Mouse (Mus musculus) heart, embryonic 10.5 days (tissue): ENCODE results near the gene Pik3ip1. TPM values are rescaled to one million over a fixed set of nuclear protein-coding genes. Genes with fewer than 3 reads are reported as not detected.
A peak's percentile ranks its signal among the peaks of the same experiment; 100 is the strongest.

ENCODE experiments used
- DNase-seq: peaks from one replicate; pipeline ENCODE4 v3.0.0-alpha.2; 2017; ENCODE audit warnings: low spot score
- H3K27ac ChIP-seq: fragments of 300-500 bp; sonication (generic); 2 replicates; pipeline ENCODE4 v1.5.1; 2016; ENCODE audit warnings: mild to moderate bottlenecking
- H3K27me3 ChIP-seq: fragments of 300-500 bp; sonication (generic); 2 replicates; pipeline ENCODE4 v1.6.1; 2016; ENCODE audit warnings: mild to moderate bottlenecking; ENCODE audit not compliant: poor library complexity, insufficient read depth, severe bottlenecking
- H3K36me3 ChIP-seq: fragments of 300-500 bp; sonication (generic); 2 replicates; pipeline ENCODE4 v1.6.1; 2016; ENCODE audit warnings: mild to moderate bottlenecking, moderate library complexity
- H3K4me1 ChIP-seq: fragments of 300-500 bp; sonication (generic); 2 replicates; pipeline ENCODE4 v1.6.1; 2016; ENCODE audit warnings: mild to moderate bottlenecking
- H3K4me3 ChIP-seq: fragments of 300-500 bp; sonication (generic); 2 replicates; pipeline ENCODE4 v1.5.1; 2016; ENCODE audit warnings: mild to moderate bottlenecking, moderate library complexity
- H3K9me3 ChIP-seq: fragments of 300-500 bp; sonication (generic); 2 replicates; pipeline ENCODE4 v1.6.1; 2016; ENCODE audit warnings: mild to moderate bottlenecking, moderate library complexity
- whole genome bisulfite sequencing: fragments of 180-500 bp; shearing (Covaris S2); methylation state at CpG from one replicate; pipeline ENCODE4 v1.1.7; 2016; 5-methylcytosine and 5-hydroxymethylcytosine counted together
- polyA plus RNA-seq: library from polyadenylated mRNA; unstranded; fragments of >200 nt; fragmentation: Nextera tagmentation; extraction: Ambion mirVana; gene quantifications from 2 replicates; pipeline ENCODE4 v1.2.1, GENCODE M21; 2016

The Pik3ip1 gene
- polyA plus RNA-seq, 1 experiment from 2014 or later, result 7.9 TPM

GRCm38 (mm10) chr11:3334141-3334710 is 4.0 kb downstream of the Pik3ip1 start:
- no peak overlapping the region for H3K4me3 ChIP-seq
- H3K9me3 ChIP-seq, result no peaks in the 10 kb centered on the region
- H3K4me1 ChIP-seq, result peaks cover 68% of the 10 kb centered on the region
- H3K27me3 ChIP-seq, result no peaks in the 10 kb centered on the region
- peaks cover 3% of the 10 kb centered on the region; the same call in 1 of the 2 replicates for H3K36me3 ChIP-seq
- H3K27ac ChIP-seq, result no peak overlapping the region
- WGBS, result 79% methylated on average over 11 of the region's 11 CpGs
- no peak for DNase-seq

- no peak for DNase-seq
- peaks cover 64% of the 10 kb centered on the region for H3K4me1 ChIP-seq
- 20% methylated on average over 9 of the region's 9 CpGs for WGBS
Measured at GRCm38 (mm10) chr11:3334711-3335316, 4.6 kb downstream of the Pik3ip1 start.

GRCm38 (mm10) chr11:3335651-3336216 is 5.5 kb downstream of the Pik3ip1 start:
- DNase-seq, result no peak
- H3K27me3 ChIP-seq, result no peaks in the 10 kb centered on the region
- H3K4me3 ChIP-seq, result no peak overlapping the region
- H3K27ac ChIP-seq, result peak overlapping the region; percentile 84; the same call in 1 of the 2 replicates
- peaks cover 58% of the 10 kb centered on the region for H3K4me1 ChIP-seq
- peaks cover 3% of the 10 kb centered on the region; the same call in 1 of the 2 replicates for H3K36me3 ChIP-seq
- H3K9me3 ChIP-seq, result no peaks in the 10 kb centered on the region
- whole genome bisulfite sequencing, result 29% methylated on average over 11 of the region's 11 CpGs

More at GRCm38 (mm10) chr11:3334711-3335316, 4.6 kb downstream of the Pik3ip1 start:
- H3K36me3 ChIP-seq, result peaks cover 3% of the 10 kb centered on the region; the same call in 1 of the 2 replicates
- no peak overlapping the region for H3K4me3 ChIP-seq
- H3K9me3 ChIP-seq, result no peaks in the 10 kb centered on the region
- no peak overlapping the region for H3K27ac ChIP-seq
- no peaks in the 10 kb centered on the region for H3K27me3 ChIP-seq

GRCm38 (mm10) chr11:3336602-3337001 is 6.4 kb downstream of the Pik3ip1 start:
- Histone ChIP-seq H3K9me3 (no peaks in the 10 kb centered on the region), H3K4me1 (peaks cover 52% of the 10 kb centered on the region), H3K4me3 (no peak overlapping the region), H3K36me3 (peaks cover 5% of the 10 kb centered on the region; the same call in 1 of the 2 replicates), H3K27me3 (no peaks in the 10 kb centered on the region), H3K27ac (peak overlapping the region; percentile 84)
- 60% methylated on average over 3 of the region's 3 CpGs for WGBS
- no peak for DNase-seq

GRCm38 (mm10) chr11:3337173-3337955 is 7.2 kb downstream of the Pik3ip1 start:
- peak overlapping the region; percentile 84 for H3K27ac ChIP-seq
- H3K36me3 ChIP-seq, result peaks cover 12% of the 10 kb centered on the region; the same call in 1 of the 2 replicates
- WGBS, result 7% methylated on average over 12 of the region's 12 CpGs
- H3K4me3 ChIP-seq, result 0 out of 2 replicates have a peak overlapping the region, but pooled peaks have one; percentile 22
- H3K27me3 ChIP-seq, result no peaks in the 10 kb centered on the region
- peaks cover 44% of the 10 kb centered on the region for H3K4me1 ChIP-seq
- no peaks in the 10 kb centered on the region for H3K9me3 ChIP-seq
- DNase-seq, result peak; percentile 86

- Histone ChIP-seq H3K4me3 (no peak overlapping the region), H3K4me1 (peaks cover 38% of the 10 kb centered on the region), H3K27me3 (no peaks in the 10 kb centered on the region), H3K9me3 (no peaks in the 10 kb centered on the region), H3K36me3 (peaks cover 17% of the 10 kb centered on the region; the same call in 1 of the 2 replicates), H3K27ac (peak overlapping the region; percentile 84)
- no peak for DNase-seq
- 51% methylated on average over 5 of the region's 5 CpGs for WGBS
Measured at GRCm38 (mm10) chr11:3337961-3338360, 7.8 kb downstream of the Pik3ip1 start.

GRCm38 (mm10) chr11:3341476-3341875 is 11.3 kb downstream of the Pik3ip1 start:
- H3K27me3 ChIP-seq, result no peaks in the 10 kb centered on the region
- no peak overlapping the region for H3K4me3 ChIP-seq
- H3K27ac ChIP-seq, result no peak overlapping the region
- DNase-seq, result no peak
- H3K4me1 ChIP-seq, result peaks cover 17% of the 10 kb centered on the region
- peaks cover 50% of the 10 kb centered on the region for H3K36me3 ChIP-seq
- WGBS, result 73% methylated on average over 5 of the region's 5 CpGs
- H3K9me3 ChIP-seq, result no peaks in the 10 kb centered on the region

GRCm38 (mm10) chr11:3344916-3345315 is 14.7 kb downstream of the Pik3ip1 start:
- 89% methylated on average over 3 of the region's 3 CpGs for WGBS
- H3K36me3 ChIP-seq, result peaks cover 62% of the 10 kb centered on the region
- H3K27ac ChIP-seq, result no peak overlapping the region
- no peak overlapping the region for H3K4me3 ChIP-seq
- DNase-seq, result no peak
- no peaks in the 10 kb centered on the region for H3K9me3 ChIP-seq
- no peaks in the 10 kb centered on the region for H3K27me3 ChIP-seq
- H3K4me1 ChIP-seq, result peaks cover 23% of the 10 kb centered on the region

GRCm38 (mm10) chr11:3346351-3346750 is 16.1 kb downstream of the Pik3ip1 start:
- no peaks in the 10 kb centered on the region for H3K9me3 ChIP-seq
- H3K36me3 ChIP-seq, result peaks cover 73% of the 10 kb centered on the region
- peaks cover 23% of the 10 kb centered on the region for H3K4me1 ChIP-seq
- WGBS, result 92% methylated on average over 7 of the region's 7 CpGs
- no peak for DNase-seq
- no peak overlapping the region for H3K27ac ChIP-seq
- H3K4me3 ChIP-seq, result no peak overlapping the region
- H3K27me3 ChIP-seq, result no peaks in the 10 kb centered on the region

- H3K36me3 ChIP-seq, result peaks cover 73% of the 10 kb centered on the region
- 62% methylated on average over 12 of the region's 12 CpGs for WGBS
- peak overlapping the region; percentile 80 for H3K27ac ChIP-seq
Measured at GRCm38 (mm10) chr11:3347091-3347834, 17.1 kb downstream of the Pik3ip1 start.

GRCm38 (mm10) chr11:3347835-3348195 is 17.6 kb downstream of the Pik3ip1 start:
- H3K36me3 ChIP-seq, result peaks cover 73% of the 10 kb centered on the region
- H3K9me3 ChIP-seq, result no peaks in the 10 kb centered on the region
- H3K27ac ChIP-seq, result peak overlapping the region; percentile 80
- no peaks in the 10 kb centered on the region for H3K27me3 ChIP-seq
- peaks cover 23% of the 10 kb centered on the region for H3K4me1 ChIP-seq
- no peak for DNase-seq
- no peak overlapping the region for H3K4me3 ChIP-seq

More at GRCm38 (mm10) chr11:3347091-3347834, 17.1 kb downstream of the Pik3ip1 start:
- Histone ChIP-seq H3K4me3 (no peak overlapping the region), H3K27me3 (no peaks in the 10 kb centered on the region), H3K4me1 (peaks cover 23% of the 10 kb centered on the region), H3K9me3 (no peaks in the 10 kb centered on the region)
- peak; percentile 88 for DNase-seq
